Mouse (Mus musculus): Measurements from ENCODE around the gene Rapgefl1. TPM values are rescaled to one million over a fixed set of nuclear protein-coding genes. Genes with fewer than 3 reads are reported as not detected.

Rapgefl1 gene
- polyA plus RNA-seq (2012; rRNA removed): 6.0 and 9.7 TPM in 2 replicates

GRCm38 (mm10) chr11:98836651-98837141, at the start of gene Rapgefl1:
Gene Rapgefl1 (plus strand): TSS chr11:98836785.

GRCm38 (mm10) chr11:98795015-98795713, 41.4 kb upstream of the Rapgefl1 start, which contains the start of gene Msl1:
Gene Msl1 (plus strand): TSS chr11:98795516.

GRCm38 (mm10) chr11:98804605-98805004, 32.0 kb upstream of the Rapgefl1 start, which contains the start of gene Casc3:
Gene Casc3 (plus strand): TSS chr11:98804905.

GRCm38 (mm10) chr11:98863028-98863750, 26.6 kb downstream of the Rapgefl1 start, which contains the start of gene Wipf2:
Gene Wipf2 (plus strand): TSS chr11:98863638.

Other genes with a start within 250 kb of the Rapgefl1 start
- 51.7 and 70.0 TPM in 2 replicates for gene Ormdl3, start 249.4 kb upstream of the Rapgefl1 start, polyA plus RNA-seq (2012; rRNA removed)
- gene Lrrc3c, start 238.5 kb upstream of the Rapgefl1 start, polyA plus RNA-seq (2012; rRNA removed): not detected in 2 replicates
- 0.62 and 2.6 TPM in 2 replicates for gene Gm12355, start 211.1 kb upstream of the Rapgefl1 start, polyA plus RNA-seq (2012; rRNA removed)
- gene Gsdma3, start 210.4 kb upstream of the Rapgefl1 start, polyA plus RNA-seq (2012; rRNA removed): not detected in 2 replicates
- gene Gsdma2, start 190.0 kb upstream of the Rapgefl1 start, polyA plus RNA-seq (2012; rRNA removed): 0.11 TPM in 1 of 2 replicates, not detected in the other
- gene Gsdma, start 172.4 kb upstream of the Rapgefl1 start, polyA plus RNA-seq (2012; rRNA removed): 0.02 TPM in 1 of 2 replicates, not detected in the other
- 165 and 173 TPM in 2 replicates for gene Psmd3, start 154.2 kb upstream of the Rapgefl1 start, polyA plus RNA-seq (2012; rRNA removed)
- gene Csf3, start 135.5 kb upstream of the Rapgefl1 start, polyA plus RNA-seq (2012; rRNA removed): not detected in 2 replicates
- gene Med24, start 107.3 kb upstream of the Rapgefl1 start, polyA plus RNA-seq (2012; rRNA removed): 71.0 and 91.8 TPM in 2 replicates
- 104 and 116 TPM in 2 replicates for gene Thra, start 96.1 kb upstream of the Rapgefl1 start, polyA plus RNA-seq (2012; rRNA removed)
- 0.91 and 1.3 TPM in 2 replicates for gene Nr1d1, start 61.5 kb upstream of the Rapgefl1 start, polyA plus RNA-seq (2012; rRNA removed)
- gene Msl1, start 41.3 kb upstream of the Rapgefl1 start, polyA plus RNA-seq (2012; rRNA removed): 104 and 142 TPM in 2 replicates
- 60.4 and 105 TPM in 2 replicates for gene Casc3, start 31.9 kb upstream of the Rapgefl1 start, polyA plus RNA-seq (2012; rRNA removed)
- gene Wipf2, start 26.9 kb downstream of the Rapgefl1 start, polyA plus RNA-seq (2012; rRNA removed): 10.0 and 11.9 TPM in 2 replicates
- gene Cdc6, start 71.0 kb downstream of the Rapgefl1 start, polyA plus RNA-seq (2012; rRNA removed): 24.9 and 35.6 TPM in 2 replicates
- 13.0 and 30.0 TPM in 2 replicates for gene Rara, start 91.0 kb downstream of the Rapgefl1 start, polyA plus RNA-seq (2012; rRNA removed)
- gene Gjd3, start 146.2 kb downstream of the Rapgefl1 start, polyA plus RNA-seq (2012; rRNA removed): 0.41 and 0.52 TPM in 2 replicates
- 315 and 457 TPM in 2 replicates for gene Top2a, start 187.4 kb downstream of the Rapgefl1 start, polyA plus RNA-seq (2012; rRNA removed)
- 298 and 390 TPM in 2 replicates for gene Igfbp4, start 204.5 kb downstream of the Rapgefl1 start, polyA plus RNA-seq (2012; rRNA removed)

Data from central nervous system, embryonic 11.5 days (tissue).